Mouse (Mus musculus): ENCODE results near the gene Actc1.

Actc1 gene

DNA sequence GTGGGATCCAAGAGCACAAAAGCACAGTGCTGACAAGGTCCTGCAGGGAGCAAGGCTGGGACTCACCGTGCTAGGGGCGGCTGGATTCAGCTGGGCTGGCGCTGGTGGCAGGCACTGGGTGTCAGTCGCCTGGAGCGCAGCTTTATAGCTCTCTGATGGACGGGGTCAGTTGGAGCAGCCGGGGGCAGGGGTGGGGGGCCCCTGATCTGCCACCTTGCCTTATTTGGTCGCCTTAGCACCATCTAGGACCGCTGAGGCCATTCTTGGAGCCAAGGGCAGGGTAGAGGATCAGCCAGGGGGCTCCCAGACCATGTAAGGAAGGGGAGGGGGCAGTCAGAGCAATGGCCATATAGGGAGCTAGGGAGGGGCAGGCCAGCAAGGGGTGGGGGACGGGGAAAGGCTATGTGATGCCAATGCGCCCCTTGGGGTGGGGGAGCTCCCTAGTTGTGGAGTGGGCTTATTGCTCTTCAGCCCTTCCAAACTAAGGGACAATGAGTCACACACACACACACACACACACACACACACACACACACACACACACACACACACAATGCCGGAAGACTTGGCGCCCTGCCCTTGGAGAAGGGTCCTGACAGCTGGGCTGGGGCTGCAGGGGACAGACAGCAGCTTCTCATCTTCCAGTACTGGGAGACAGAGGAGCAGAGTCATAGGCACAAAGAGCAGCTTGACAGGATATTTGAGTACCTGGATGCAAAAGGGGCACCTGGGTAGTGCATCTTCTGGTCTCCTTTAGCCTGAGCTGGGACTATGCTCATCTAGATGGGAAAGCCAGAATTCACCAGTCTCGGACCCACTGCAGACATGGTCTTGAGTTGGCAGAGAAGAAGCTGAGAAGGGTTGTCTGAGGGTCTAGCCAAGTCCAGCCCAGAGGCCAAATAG lies at the start of gene Actc1:
Gene Actc1 (minus strand): TSS at position 853 of the 903 bp plus-strand sequence.
- no peak for DNase-seq (ENCODE audit: low read depth, low spot score)

DNA sequence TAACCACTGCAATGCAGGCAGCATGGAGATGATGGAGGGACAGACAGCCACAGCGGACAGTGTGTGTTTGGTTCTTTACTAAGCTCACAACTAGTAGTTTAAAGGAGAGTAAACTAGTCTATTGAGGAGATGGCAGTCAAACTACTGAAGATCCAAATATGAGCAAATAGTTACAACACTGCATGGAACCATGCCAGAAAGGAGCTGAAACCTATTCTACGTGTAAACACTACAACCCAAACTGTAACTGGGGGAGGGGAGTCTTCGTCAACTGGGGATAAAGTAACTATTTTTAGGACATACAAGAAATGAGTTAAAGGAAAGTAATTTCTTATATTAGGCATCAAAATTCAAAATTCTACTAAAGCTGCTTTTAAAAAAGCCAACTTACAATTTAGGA lies 49.1 kb upstream of the Actc1 start:
- DNase-seq (ENCODE audit: low read depth, low spot score) = no peak

DNA sequence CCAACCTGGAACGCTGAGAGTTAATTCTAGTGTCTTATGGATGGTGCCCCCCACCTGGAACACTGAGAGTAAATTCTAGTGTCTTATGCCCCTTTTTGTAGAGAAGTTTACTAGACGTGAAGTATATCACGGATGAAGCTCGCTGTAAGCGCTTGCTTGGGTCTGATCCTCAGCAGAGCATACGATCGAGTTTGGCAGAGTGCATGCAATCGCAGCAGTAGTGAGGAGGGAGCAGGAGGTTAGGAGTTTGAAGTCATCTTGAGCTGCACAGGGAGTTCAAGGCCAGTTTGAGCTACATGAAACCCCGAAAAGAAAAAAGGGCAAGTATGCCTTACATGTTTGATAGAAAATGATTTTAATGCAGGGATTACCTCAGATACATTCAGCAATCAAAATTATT lies 47.5 kb upstream of the Actc1 start:
- DNase-seq (ENCODE audit: low read depth, low spot score) = no peak

DNA sequence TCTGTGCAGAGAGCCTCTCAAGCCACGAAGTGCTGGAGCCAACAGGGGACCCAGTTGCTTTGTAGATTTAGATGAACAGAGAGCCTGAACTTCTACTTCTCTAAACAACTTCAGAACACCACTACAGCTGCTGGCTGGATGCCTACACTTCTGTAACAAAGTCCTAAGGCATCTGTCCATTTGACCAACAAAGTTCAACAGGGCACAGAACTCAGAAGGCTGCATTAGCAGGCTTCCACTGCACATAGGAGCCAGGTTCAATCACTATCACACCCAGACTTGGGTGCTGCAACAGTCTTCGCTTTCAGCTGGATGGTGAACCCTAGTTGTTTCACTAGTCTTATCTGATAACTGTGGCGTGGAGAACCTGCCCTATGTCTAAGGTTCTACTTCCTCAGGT lies 46.5 kb upstream of the Actc1 start:
- no peak for DNase-seq (ENCODE audit: low read depth, low spot score)

DNA sequence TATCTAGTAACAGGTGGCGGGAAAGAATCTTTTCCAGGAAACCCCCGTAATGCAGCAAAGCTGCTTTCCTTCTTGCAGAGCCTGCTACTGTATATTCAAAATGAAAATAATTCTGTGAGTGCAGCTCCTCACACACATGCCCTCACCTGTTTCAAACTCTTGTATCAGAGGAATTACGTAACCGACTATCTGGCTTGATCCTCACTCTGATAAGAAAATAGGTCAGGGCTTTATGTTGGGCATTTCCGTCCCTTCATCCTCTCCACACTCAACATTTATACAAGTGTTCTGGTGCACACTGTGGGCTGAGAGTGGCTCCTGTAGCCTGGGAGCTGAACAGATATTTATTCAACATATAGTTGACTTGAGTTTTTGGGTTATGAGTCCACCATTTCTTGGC lies 45.8 kb upstream of the Actc1 start:
- no peak for DNase-seq (ENCODE audit: low read depth, low spot score)

DNA sequence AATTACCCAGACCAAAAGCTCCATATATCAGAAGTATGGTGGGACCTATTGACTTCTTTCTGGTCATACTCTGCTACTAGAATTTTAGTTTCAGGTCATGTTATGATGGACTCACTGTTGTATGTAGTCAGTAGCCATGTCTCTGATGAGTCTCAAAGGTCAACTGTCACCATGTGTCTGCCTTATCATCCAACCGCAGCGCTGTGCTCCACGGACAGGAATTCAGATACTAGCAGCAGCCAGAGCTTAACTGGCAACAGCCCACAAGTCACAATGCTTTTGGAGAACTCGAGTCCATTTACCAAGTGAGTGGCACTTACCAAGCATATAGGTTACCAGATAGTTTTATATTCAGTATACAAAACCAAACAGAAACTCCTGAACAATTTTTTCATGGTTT lies 44.3 kb upstream of the Actc1 start:
- no peak for DNase-seq (ENCODE audit: low read depth, low spot score)

DNA sequence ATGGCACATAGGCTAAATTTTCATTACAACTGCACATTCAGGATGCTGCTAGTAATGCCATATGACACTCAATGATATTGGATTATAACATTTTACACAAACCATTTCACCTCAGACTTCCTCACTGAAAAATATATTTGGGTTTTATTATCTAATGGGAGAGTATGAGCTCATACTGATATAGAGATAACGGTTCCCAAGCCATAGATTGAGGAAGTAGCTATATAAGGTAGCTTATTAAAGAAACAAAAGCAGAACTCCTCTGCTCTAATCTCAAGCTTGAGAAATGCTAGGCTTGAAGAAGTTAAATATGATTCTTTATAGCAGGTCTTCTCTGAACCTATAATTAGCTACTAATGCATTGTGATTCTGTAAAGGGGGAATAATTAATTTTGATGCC lies 43.2 kb upstream of the Actc1 start:
- no peak for DNase-seq (ENCODE audit: low read depth, low spot score)

DNA sequence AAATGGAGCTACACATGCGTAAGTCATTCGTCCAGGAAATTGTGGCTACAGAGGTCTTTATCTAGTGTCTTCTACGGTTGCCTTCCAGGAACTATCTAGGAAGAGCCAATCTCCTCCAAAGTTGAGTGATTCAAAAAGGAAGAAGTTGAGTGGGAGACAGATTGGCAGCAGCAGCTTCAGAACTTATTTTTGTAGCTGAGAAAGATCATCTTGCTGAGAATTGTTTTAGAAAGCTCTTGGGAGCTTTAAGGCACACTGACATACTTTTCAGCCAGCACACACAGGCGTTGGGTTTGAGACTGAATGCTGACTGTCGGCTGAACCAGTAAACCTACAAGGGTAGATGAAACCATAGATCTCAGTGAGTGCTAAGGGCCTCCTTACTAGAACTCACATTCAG lies 42.0 kb upstream of the Actc1 start:
- no peak for DNase-seq (ENCODE audit: low read depth, low spot score)

DNA sequence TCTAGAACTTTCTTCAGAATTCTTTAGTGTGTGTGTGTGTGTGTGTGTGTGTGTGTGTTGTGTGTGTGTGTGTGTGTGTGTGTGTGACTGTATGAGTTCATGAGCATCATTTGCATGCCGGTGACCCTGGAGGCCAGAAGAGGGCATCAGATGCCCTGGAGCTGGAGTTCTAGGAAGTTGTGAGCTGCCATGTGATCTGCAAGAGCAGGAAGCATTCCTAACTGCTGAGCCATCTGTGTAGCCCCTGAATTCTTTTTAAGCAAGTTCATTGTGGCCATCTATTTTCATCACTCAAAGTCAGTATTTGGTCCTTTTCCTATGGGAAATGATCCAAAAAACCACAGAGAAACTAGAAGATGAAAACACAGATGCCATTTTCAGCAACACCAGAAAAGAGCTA lies 41.3 kb upstream of the Actc1 start:
- no peak for DNase-seq (ENCODE audit: low read depth, low spot score)

DNA sequence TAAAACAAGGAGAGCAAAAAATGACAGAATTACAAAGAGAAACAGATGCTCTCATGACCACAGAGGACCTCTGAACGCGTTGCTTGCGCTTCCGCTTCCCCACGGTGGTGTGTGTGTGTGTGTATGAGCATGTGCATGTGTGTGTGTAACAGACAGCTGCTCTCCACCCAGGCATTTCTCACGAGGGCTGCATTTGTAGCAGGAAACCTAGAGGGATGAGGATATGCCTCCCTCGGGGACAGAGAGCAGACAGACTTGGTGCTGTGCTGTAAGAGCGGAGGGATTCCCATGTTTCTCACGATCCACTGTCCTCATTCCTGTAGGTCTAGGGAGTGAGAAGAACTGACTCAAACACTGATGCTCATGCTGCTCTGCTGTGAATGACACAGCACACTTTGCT lies 40.2 kb upstream of the Actc1 start:
- DNase-seq (ENCODE audit: low read depth, low spot score) = no peak

DNA sequence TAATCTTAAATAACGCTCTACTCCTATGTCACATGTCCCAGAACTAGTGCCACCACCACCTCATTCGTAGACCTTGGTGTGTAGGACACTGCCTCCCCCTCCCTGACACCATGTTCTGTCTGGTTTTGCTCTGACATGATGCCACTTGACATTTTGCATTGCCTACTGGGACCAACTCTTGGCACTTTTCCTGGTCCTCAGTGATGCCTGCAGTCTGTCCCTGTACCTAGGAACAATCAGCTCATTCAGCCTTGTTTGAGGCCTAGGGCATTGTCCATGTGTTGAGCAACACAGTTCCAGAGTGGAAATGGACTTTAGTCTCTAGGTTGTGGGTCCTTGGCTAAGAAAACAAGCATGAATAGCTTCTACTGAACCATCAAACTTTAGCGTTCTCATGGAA lies 36.5 kb upstream of the Actc1 start:
- DNase-seq (ENCODE audit: low read depth, low spot score) = no peak

DNA sequence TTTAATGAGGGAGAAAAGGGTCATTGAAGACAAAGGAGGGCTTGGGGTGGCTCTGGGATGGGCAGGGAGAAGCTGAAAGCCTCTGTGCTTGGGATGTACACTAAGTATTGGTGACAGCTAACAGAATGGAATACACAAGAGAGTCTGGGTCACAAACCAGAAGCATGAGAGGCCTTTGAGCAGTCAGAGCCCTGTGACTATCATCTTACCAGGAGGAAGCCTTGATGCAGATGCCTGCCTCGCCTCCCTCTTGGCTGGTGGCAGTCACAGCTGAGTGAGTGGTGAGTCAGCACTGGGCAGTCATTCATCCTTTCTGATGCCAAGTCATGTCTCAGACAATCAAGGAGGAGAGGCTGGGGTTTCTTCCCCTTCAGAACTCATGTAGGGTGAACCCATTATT lies 33.9 kb upstream of the Actc1 start:
- DNase-seq (ENCODE audit: low read depth, low spot score) = no peak

DNA sequence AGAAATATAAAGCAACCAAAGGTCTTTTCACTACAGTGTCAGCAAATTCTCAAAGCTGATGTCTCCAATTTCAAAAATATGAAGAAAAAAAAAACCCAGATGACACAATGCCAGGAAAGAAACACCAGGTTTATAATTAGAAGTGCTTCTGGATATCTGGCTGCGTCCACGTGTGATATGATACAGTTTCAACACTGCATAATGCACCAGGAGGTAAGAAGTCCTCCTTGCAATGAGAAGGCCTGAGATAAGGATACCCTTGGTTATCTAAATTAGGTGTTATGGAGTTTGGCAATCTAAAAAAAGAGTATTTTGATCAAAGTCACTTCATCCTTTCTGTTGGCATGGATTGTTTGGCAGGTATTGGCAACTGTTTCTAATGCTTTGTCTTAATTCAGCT lies 18.5 kb upstream of the Actc1 start:
- no peak for DNase-seq (ENCODE audit: low read depth, low spot score)

DNA sequence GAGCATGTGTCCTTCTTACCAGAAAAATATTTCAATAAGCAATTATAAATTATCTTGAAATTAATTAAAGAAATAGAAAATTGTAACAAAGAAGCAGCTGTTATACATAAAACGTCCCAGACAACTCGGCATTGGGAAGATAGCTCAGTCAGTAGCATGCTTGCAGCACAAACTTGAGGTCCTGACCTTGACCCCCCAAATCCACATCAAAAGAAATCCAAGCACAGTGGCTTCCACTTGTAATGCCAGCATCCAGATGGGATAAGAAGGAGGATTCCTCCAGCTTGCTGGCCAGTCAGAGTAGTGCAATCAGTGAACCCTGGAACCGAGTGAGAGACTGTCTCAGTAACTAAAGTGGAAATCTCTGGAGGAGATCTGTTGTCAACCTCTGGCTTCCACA lies 12.9 kb upstream of the Actc1 start:
- DNase-seq (ENCODE audit: low read depth, low spot score) = no peak

DNA sequence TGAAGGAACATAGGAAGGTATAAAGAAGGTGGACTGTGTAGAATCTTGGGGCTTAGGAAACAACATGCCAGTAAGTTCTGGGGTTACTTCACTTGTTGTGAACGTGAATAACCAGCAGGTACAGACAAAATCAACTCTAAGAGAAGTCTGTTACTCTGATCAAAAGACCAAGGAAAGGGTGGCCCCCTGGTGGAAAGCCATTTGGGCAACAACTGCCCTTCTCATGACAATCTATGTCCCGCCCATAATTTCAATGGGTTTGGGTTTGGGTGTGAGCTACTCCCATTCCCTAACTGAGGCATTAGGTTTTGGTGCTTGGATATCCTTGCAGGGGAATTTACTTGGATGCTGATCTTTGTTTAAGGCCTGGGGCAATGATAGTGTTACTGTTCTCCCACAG lies 10.7 kb upstream of the Actc1 start:
- no peak for DNase-seq (ENCODE audit: low read depth, low spot score)

DNA sequence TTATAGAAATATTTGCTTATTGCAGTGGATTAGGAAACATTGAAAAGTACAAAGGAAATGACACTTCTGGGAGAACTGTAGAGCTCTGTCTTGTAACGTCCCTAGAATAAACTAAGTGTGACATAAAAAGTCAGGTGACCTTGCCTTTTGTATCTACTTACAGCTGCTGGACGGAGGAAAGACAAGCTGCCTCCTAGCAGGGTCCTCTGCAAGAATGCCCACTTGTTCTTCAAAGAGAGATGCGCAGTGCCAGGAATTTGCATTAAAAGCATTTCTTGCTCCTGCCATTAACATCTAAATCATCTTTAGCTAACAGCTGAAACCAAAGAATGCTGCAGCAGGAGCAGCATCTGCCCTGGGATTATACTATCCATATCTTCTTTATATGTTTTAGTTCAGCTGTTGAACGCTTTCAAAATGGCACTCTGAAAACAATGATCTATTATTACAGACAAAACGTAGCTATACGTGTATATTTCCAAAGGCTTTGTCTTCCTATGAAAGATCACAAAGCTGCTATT lies 6.8 kb upstream of the Actc1 start:
- no peak for DNase-seq (ENCODE audit: low read depth, low spot score)

DNA sequence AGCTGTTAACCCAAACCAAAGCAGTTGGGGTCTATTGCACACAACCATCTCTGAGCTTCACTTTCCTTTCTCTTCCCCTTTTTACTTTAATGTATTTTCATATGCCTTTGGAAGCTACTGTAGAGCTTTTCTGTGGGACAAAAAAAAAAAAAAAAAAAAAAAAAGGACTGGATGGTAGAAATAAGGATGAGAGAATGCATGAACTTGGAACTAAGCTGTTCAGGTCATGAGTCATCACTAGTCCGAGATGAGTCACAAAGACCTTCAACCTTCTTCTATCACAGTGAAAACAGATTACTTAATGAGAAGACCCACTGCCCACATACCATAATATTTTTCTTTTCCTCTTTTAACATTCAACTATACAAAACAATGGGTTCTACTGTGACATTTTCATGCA lies 6.3 kb upstream of the Actc1 start:
- DNase-seq (ENCODE audit: low read depth, low spot score) = no peak

DNA sequence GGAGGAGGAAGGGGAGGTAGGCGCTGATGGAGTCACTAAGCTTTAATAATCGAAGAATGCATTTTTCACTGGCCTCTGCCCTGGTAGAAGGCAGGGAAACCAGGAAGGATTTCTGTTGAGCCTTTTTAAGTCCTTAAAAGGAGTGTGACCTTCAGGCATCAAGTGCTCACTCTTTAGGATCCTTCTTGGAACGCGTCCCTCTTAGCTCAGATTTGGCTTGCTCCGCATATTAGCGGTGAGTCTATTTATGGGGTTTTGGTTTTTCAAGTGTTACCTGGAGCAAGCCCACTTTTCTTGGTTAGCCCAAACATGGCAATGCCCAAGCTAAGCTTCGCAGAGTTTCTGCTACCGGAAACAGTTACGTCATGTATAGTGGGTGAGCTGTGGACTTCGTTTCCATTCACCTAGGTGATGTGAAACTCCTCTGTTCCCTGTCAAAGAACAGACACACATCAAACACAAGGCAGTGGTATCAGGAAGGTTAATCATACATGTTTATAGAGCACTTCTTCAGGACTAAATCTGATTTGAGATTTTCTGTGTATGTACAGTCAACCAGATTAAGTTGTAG lies 5.0 kb upstream of the Actc1 start:
- DNase-seq (ENCODE audit: low read depth, low spot score) = no peak

DNA sequence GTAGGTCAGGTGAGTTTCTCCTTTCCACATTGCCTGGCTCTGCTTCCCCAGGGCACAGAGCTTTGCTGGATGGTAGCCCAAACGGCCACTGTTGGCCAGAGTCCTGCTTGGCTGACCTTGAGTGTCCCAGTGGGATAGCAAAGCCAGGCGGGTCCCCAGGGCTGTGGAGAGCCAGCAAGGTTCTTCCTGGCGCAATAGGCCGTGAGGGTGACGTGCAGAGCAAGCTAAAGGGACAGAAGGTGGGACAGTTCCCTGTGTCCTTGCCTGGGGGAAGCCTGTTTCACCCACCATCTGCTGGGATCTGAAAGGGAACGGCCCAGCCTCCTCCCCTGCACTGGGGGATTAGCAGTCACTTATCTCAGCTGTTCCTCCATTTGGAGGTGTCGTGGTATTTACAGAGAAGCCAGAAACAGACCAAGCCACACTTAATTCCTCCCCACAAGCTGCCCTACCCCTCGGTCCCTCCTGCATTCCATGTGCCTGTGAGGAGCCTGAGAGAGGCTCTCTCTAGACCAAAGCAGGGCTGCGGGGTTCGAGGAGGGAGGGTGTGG lies 4.0 kb upstream of the Actc1 start:
- DNase-seq (ENCODE audit: low read depth, low spot score) = peak; percentile 43

DNA sequence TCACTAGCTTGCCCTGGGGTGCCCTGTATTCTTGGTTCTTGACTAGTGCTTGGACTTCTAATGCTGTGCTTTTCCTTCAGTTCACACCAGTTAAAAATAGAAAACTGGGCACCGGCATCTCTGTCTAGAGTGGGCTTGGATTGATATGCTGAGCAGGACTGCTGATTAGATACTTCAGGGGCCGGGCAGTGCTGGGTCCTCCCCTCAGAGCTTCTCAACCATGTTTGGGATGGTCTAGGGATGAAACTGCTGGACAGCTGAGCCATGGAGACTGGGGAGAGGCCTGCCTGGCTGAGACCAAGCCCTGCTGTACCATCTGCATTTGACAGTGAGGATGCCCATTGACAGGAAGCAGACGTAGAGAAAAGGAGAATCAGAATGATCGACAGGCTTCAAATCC lies 781 bp upstream of the Actc1 start:
- no peak for DNase-seq (ENCODE audit: low read depth, low spot score)

DNA sequence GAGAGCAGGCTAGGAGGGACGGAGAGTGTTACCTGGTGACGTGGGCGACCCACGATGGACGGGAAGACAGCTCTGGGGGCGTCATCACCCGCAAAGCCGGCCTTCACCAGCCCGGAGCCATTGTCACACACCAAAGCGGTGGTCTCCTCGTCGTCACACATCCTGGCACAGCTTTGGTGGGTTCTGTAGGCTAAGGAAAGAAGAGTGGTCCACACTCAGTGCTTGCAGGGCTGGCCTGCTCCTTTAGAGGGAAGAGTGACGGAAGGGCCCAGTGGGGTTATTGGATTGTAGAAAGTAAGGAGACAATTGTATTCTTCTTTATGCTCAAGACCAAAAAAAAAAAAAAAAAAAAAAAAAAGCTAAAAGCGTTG lies 1.5 kb downstream of the Actc1 start:
- DNase-seq (ENCODE audit: low read depth, low spot score) = no peak

DNA sequence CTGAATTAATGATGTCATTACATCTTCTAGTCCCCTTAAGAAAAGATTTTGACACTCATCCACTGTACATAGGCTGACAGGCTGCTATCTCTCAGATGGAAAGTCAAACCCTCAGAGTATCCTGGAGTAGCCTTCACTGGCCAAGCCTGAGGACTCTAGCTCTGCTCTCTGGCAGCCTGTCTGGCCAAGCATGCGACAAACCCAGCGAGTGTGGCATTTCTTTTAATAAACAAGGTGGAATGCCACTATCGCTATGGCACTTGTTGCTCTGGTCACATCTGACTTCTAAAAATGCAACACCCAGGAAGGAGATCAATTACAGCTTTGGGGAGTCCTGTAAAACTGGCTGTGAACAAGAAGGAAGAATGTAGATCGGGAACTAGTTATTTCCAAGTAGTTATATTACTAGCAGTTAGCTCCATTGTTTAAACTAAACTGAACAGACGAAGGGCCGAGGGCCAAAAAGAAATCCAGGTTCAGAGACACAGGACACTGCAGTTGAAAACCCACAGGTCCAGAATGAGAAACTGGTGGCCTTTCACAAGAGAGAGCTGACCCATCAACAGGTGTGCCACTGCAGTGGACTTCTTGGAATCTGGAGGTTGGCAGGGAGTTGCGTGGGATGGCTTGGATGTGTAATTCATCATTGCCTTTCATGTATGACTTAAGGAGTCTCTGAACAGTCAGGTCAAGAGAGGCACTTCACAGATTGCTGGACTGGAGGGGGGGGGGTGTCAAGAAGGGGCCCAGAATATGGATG lies 2.1 kb downstream of the Actc1 start:
- no peak for DNase-seq (ENCODE audit: low read depth, low spot score)
